ENCODE assay signal across 22 mouse cellular contexts in genomic region chr16:67226696-67227095, GRCm38 (mm10).
"Had no signal": no experiment of that assay in that cellular context is flagged by ENCODE, and none has a peak within 500 bp of the region (broad histone marks: within the 10 kb centered on the region; RNA-seq: fewer than 3 reads in every experiment).

No protein-coding gene starts in this region.

- DNase-seq: cerebellum, adult 2 months; cerebellum, adult 8-10 months; cerebellum, adult 9-10 months; cerebellum, adult 9-11 months; cerebellum, postnatal 10 days; cerebellum, postnatal 14 days; cerebellum, postnatal 25 days; cerebellum, postnatal 36 days; embryo, embryonic 11 days; forebrain, postnatal 0 days; gastrocnemius, adult 2 months; gastrocnemius, postnatal 10 days; gastrocnemius, postnatal 14 days; gastrocnemius, postnatal 25 days; gastrocnemius, postnatal 36 days; heart, adult 11 months; heart, adult 18-20 months; heart, adult 2 months had no signal

- ATAC-seq: forebrain, embryonic 13.5 days; forebrain, embryonic 14.5 days; forebrain, embryonic 15.5 days; forebrain, embryonic 16.5 days; forebrain, postnatal 0 days had no signal
